Mouse (Mus musculus): Measurements from ENCODE around the gene Wsb2.
"Not testable (repeated sequence)": the region's sequence is repeated elsewhere in the genome, so short reads cannot be mapped to it uniquely, and the experiment has no call there.

Gene Wsb2

DNA sequence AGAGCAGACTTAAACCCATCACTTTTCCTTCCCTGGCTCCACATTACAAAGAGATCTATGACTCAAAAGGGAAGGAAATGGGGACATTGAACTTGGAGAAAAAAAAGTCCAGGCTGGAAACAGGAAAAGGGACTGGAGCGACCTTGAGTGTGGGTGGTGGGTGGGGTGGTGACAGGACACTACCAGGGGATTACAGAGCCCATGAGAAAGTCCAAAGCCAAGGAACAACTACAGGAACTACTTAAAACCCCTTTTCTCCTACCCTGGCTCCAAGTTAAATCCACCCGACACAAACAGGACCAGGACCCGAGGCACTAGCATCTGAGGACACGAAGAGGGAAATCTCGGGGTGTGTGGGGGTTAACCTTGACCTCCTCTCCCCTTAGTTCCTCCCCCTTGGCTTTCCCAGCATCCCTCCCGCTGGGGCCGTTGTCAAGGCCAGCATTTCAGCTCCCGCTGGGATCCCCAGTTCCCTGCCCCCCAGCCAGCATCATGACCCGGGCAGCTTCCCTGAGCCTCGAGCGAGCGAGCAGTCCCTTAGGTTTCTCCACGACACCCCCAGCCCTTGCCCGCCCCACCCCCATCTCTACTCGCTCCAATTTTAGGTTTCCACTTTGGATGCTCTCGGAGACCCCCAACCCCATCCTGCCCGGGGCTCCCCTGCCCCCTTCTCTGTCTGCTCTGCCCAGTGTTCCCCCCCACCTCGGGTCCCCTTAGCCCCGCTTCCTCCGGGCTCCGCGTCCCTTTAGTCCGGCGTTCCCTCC is 557 bp upstream of the Wsb2 start:
- peak; percentile 64 to 75 for DNase-seq (ENCODE audit: low spot score in 2 of 2)

GRCm38 (mm10) chr5:117357478-117358247 is 559 bp downstream of the Wsb2 start:
- peak; percentile 60 to 78 for DNase-seq (ENCODE audit: low spot score in 2 of 2)

DNA sequence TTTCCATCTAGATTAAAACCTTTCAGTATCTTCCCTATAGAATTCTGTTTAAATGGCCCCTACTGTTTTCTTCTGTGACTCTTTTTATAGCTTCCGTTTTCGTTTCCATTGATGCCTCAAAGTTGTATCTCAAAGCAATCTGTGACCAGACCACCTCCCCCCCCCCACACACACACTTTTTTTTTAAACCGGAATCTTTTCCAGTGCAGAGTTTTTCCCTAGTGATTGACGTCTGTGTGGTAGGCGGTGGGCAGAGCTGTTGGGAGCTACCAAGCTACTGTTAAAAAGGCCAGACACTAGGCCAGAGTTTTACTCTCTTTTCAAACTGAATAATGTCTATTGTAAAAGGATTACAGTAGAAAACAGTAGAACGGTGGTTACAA is 1.1 kb downstream of the Wsb2 start:
- no peak for DNase-seq (ENCODE audit: low spot score in 2 of 2)

- peak in 1 of 2 experiments; percentile 13 for DNase-seq (ENCODE audit: low spot score in 2 of 2)
Observed at GRCm38 (mm10) chr5:117358725-117359124, 1.6 kb downstream of the Wsb2 start.

DNA sequence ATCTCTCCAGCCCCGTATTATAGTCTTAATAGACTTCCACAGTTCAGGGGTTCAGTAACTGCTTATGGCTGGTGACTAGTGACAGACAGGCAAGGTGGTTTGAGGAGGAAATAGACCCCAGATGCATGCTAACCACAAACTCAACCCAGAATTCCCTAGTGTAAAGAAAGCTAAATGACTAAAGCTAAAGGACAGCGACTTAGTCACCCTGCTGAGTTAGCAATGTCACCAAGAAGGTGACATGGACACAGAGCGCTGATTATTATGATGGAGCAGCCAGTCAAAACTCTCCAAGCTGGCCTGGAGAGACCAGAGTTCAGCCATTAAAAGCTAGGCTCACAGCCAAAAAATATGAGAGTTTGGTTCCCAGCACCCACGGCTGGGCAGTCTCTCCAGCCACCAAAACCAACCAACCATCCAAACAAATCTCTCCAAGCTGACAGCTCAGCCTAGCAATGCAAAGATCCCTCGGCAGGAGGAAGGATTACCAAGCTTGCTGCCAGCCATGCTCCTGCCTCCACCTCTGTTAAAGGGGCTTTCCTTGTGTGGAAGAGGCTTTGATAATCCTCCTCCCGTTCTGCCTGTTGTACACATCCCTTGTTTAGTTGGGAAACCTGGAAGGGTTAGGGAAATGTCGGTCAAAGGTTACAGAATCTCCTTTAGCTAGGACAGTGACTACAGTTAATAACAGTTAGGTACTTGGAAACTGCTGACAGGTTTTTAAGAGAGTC is 2.6 kb downstream of the Wsb2 start:
- DNase-seq (ENCODE audit: low spot score in 2 of 2), result peak in 1 of 2 experiments; percentile 14

DNA sequence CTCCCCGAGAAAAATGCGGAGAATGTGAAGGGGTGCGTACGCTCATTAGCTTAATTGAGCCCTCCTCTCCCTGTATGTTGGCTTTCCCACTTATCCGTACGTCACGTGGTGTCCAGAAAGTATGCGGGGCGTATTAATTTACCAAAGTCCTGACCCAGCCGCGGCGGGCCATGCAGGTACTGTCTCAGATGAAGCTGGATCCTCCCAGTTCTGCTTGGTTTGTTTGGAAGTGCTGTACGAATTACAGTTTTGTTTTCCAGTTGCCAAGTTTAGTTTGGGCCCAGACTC is 3.1 kb downstream of the Wsb2 start:
- DNase-seq (ENCODE audit: low spot score in 2 of 2), result no peak

DNA sequence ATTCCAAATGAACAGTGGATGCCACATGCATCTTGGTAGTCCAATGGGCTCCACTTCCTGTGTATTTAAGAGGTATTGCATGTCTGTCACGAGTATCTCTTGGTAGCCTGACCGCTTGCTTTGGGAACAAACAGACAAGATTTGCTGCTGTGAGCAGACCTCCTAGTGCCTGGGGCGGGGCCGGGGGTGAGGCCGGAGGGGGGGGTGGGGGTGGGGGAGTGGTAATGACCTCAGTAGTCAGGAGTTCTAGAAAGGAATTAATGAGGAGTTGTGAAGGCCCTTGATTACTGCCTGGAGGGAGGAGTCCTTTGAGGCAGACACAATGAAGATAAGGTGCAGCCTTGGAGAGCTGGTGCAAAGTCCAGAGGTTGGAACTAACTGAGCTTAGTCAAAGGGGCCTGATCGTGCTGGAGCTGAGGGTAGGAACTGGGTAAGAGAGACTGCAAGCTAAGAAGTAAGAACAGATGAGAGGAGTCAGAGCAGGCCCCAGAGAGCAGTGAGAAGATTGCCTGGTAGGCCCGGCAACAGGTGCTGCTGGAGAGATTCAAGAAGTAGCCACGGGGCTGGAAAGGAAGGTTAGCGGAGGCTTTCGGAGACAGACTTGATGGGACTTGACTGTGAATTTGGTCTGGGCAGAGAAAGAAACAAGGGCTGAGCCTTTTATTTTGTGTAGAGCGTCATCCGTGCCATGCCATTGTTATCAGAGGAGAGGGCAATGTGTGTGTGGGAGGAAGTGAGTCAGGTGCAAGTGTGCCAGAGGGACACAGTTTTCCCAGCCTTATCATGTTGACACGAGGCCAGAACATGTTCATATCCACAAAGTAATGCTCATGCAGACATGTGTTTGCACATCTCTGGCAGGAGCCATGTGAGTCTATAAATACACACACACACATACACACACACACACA is 3.8 kb downstream of the Wsb2 start:
- peak in 1 of 2 experiments; percentile 5 for DNase-seq (ENCODE audit: low spot score in 2 of 2)

GRCm38 (mm10) chr5:117361590-117361989 is 4.5 kb downstream of the Wsb2 start:
- DNase-seq (ENCODE audit: low spot score in 2 of 2), result no peak

- DNase-seq (ENCODE audit: low spot score in 2 of 2), result peak; percentile 11 to 29
Observed at GRCm38 (mm10) chr5:117363066-117363782, 6.1 kb downstream of the Wsb2 start.

GRCm38 (mm10) chr5:117364821-117365220 is 7.7 kb downstream of the Wsb2 start:
- DNase-seq (ENCODE audit: low spot score in 2 of 2), result no peak

DNA sequence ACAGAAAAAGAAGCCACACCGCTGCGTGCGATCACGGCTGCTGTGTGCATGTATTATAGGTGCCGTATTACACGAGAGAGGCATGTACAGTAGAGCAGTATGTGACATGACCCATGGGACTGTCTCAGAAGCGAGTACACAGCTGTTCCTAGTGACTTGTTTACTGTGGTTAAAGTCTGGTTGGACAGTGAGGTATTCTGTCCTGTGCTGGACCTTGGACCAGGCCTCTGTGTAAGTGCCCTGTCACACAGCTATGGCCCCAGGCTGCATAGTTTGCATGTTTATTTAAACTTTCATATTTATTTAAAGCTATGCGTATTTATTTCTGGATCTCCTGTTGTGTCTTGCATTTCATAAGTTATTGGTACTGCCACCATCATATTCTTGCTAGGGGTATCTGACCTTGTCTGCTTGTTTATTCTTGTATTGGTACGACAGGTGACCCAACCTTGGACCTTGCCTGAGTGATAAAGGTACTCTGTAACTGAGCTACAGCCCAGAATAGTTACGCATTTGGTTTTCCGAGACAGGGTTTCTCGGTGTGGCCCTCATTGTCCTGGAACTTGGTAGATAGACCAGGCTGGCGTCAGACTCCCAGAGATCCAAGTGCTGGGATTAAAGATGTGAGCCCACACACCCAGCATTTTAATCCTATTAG is 8.9 kb downstream of the Wsb2 start:
- DNase-seq (ENCODE audit: low spot score in 2 of 2), result no peak

DNA sequence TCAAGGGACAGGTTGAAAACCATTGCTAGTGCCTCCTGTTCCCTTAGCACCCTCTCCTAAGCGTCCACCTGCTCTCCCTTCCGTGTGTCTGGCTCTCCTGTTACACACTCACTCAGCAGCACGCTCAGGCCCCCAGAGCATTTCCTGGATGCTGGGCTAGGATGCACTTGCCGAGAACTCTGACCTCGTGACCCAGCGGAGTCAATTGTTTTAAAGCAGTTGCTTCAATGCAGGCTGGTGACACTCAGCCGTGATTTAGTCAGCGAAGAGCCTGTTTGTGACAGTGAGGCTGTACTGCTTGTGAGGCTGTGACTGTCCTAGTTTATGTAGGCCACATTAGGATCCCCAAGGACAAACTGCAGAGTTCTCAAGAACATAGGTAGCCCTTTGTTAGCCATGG is 10.1 kb downstream of the Wsb2 start:
- no peak for DNase-seq (ENCODE audit: low spot score in 2 of 2)

DNA sequence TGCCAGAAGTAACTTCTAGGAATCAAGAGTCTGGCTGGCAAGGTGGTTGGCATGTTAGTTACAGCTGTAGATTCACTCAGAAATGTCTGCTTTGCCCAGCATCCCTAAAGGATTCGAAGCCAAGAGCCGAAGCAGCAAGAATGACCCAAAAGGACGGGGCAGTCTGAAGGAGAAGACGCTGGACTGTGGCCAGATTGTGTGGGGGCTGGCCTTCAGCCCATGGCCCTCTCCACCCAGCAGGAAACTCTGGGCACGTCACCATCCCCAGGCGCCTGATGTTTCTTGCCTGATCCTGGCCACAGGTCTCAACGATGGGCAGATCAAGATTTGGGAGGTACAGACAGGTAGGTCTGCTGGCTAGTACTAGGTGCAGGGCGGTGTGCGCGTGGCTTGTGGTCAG is 13.5 kb downstream of the Wsb2 start:
- DNase-seq (ENCODE audit: low spot score in 2 of 2), result no peak

GRCm38 (mm10) chr5:117373418-117373817 is 16.3 kb downstream of the Wsb2 start:
- no peak for DNase-seq (ENCODE audit: low spot score in 2 of 2)

DNA sequence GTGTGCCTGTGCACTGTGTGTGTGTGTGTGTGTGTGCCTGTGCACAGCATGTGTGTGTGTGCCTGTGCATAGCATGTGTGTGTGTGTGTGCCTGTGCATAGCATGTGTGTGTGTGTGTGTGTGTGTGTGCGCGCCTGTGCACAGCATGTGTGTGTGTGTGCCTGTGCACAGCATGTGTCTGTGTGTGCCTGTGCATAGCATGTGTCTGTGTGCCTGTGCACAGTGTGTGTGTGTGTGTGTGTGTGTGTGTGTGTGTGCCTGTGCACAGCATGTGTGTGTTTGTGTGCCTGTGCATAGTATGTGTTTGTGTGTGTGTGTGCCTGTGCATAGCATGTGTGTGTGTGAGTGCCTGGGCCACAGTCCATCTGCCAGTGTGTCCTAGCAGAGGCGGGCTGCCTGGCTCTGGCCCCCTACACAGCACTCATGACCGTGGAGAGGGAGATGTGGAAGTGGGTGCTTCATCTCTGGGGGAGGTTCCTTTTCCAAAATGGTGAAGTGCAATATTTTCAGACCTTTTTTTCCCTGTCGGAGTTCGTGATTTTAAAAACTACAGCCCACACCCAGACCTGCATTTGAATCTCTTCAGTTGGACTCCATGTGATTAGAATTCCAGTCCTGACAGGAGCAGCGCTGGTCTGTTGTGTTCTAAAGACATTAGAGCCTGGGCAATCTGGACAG is 17.4 kb downstream of the Wsb2 start:
- no peak for DNase-seq (ENCODE audit: low spot score in 2 of 2)

DNA sequence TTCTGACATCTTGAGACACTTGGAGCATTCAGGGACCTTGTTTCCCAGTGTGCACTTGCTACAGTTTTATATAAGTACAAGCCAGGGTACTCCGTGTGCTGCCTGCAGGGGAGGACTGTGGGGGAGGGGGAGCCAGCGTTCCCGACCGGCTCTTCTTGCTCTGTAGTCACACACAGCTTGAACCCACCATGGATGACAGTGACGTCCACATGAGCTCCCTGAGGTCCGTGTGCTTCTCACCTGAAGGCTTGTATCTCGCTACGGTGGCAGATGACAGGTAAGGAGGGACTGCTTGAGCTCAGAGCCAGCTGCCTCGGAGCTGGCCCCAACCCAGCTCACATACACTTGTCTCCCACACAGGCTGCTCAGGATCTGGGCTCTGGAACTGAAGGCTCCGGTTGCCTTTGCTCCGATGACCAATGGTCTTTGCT is 19.2 kb downstream of the Wsb2 start:
- DNase-seq (ENCODE audit: low spot score in 2 of 2), result no peak

GRCm38 (mm10) chr5:117377731-117378130 is 20.6 kb downstream of the Wsb2 start:
- DNase-seq (ENCODE audit: low spot score in 2 of 2), result not testable (repeated sequence)

DNA sequence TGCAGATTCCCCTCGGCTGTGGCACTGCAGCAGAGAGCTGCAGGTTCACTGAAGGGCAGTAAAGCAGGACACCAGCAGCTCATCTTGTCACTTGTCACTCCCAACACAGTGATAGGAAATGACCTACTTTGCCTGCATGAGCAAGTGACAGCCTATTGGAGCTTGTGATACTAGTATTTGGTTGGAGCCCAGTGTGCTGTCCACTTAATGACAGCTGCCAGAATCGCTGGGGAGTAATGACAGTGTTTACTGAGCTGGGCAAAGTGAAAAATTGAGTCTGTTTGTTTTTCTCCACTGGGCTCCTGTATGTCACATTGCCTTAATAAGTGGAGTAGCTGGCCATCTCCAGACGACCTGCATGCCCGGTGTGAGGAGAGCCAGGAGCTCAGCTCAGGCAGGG is 23.1 kb downstream of the Wsb2 start:
- peak; percentile 10 to 32 for DNase-seq (ENCODE audit: low spot score in 2 of 2)

- DNase-seq (ENCODE audit: low spot score in 2 of 2), result no peak
Observed at GRCm38 (mm10) chr5:117381785-117382184, 24.7 kb downstream of the Wsb2 start.

GRCm38 (mm10) chr5:117383198-117383597 is 26.1 kb downstream of the Wsb2 start:
- no peak for DNase-seq (ENCODE audit: low spot score in 2 of 2)

Data from heart, adult 9 months (tissue).